Mouse (Mus musculus) C2C12 (cell line): ENCODE measurements at regions not wholly inside any gene's neighbourhood (a gene's known extent, or its start where the extent isn't known, plus 50 kb on each side); places are given as distances from the start of the nearest gene placed in this dataset.

Source experiments
- H3K27me3 ChIP-seq: one replicate; pipeline ENCODE4 v1.6.1; 2011; ENCODE audit not compliant: control insufficient read depth, insufficient read depth, insufficient read length
- H3K36me3 ChIP-seq: one replicate; pipeline ENCODE4 v1.6.1; 2011; ENCODE audit not compliant: control insufficient read depth, insufficient read depth
- H3K4me3 ChIP-seq: one replicate; pipeline ENCODE4 v1.5.1; 2011; ENCODE audit warnings: mild to moderate bottlenecking, control low read depth; ENCODE audit not compliant: poor library complexity, insufficient read depth, severe bottlenecking
- H3K79me2 ChIP-seq: one replicate; pipeline ENCODE4 v1.6.1; 2011; ENCODE audit not compliant: control insufficient read depth, insufficient read depth
- H3K79me3 ChIP-seq: one replicate; pipeline ENCODE4 v1.6.1; 2011; ENCODE audit warnings: low read depth, control low read depth
- H3ac ChIP-seq: one replicate; pipeline ENCODE3; 2011; ENCODE audit warnings: low read depth; ENCODE audit not compliant: control insufficient read depth, insufficient read length
- CEBPB ChIP-seq: IDR thresholded peaks from one replicate; pipeline ENCODE4 v1.6.1; 2011; ENCODE audit warnings: low read depth, mild to moderate bottlenecking, control low read depth, moderate library complexity
- CTCF ChIP-seq: IDR thresholded peaks from one replicate; pipeline ENCODE4 v1.5.1; 2011; ENCODE audit not compliant: control insufficient read depth, insufficient read depth, insufficient read length
- FOSL1 ChIP-seq: IDR thresholded peaks from one replicate; pipeline ENCODE4 v1.8.0; 2011; ENCODE audit warnings: mild to moderate bottlenecking, low read length; ENCODE audit not compliant: poor library complexity, insufficient read depth, severe bottlenecking
- MAX ChIP-seq: IDR thresholded peaks from one replicate; pipeline ENCODE4 v1.6.1; 2011; ENCODE audit warnings: mild to moderate bottlenecking, control low read depth
- MYOD1 ChIP-seq: IDR thresholded peaks from one replicate; pipeline ENCODE4 v1.6.1; 2011; ENCODE audit warnings: low read depth; ENCODE audit not compliant: control insufficient read depth, insufficient read length
- MYOG ChIP-seq: IDR thresholded peaks from one replicate; pipeline ENCODE4 v1.6.1; 2011; ENCODE audit not compliant: control insufficient read depth, insufficient read length; ENCODE audit errors: extremely low read depth
- USF1 ChIP-seq: IDR thresholded peaks from one replicate; pipeline ENCODE4 v1.6.1; 2011; ENCODE audit warnings: low read depth, mild to moderate bottlenecking, control low read depth, moderate library complexity

DNA sequence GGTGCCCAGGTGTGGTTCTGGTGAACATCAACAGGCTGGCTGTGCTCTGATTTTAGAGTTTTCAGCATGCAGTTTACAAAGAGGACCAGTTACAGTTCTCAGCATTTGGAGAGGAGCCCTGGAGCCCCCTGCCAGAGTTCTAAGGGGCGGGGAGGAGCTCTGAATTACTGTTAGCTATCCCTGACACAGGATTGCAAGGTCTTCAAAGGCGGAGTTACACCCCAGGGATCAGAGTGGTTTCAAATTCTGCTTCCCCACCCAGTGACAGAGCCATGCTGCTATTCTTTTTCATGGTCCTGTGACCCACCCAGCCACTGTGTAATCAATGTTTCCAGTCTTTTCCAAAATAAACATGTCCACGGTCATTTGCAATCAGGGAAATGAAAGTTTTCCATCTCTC is 134.1 kb upstream of the Peli2 start:
- H3ac ChIP-seq, result no peak overlapping the region
- no peaks in the 10 kb centered on the region for H3K27me3 ChIP-seq
- H3K36me3 ChIP-seq, result no peaks in the 10 kb centered on the region
- H3K79me2 ChIP-seq, result no peaks in the 10 kb centered on the region
- no peak overlapping the region for H3K4me3 ChIP-seq
- no peaks in the 10 kb centered on the region for H3K79me3 ChIP-seq
- TF ChIP-seq MYOD1 (no peak), USF1 (no peak)

DNA sequence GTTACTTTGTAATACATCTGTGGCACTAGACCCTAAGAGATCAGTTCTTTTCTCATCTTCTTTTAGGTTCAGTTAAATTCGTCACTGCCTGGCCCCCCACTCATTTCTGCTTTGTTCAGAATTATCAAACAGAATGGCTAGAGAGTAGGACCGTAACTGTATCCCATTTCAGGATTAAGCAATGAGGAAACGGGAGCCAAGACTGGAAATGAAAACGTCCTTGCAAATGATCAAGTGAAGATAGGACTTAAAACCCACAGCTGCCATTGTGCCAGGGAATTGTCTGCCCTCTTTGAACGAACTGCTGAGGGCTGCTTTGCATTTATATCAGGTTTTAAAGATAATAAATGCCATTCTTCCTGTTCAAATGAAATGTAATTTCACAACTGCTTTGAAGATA is 133.7 kb upstream of the Peli2 start:
- Histone ChIP-seq H3K27me3 (no peaks in the 10 kb centered on the region), H3ac (no peak overlapping the region), H3K79me3 (no peaks in the 10 kb centered on the region), H3K4me3 (no peak overlapping the region), H3K79me2 (no peaks in the 10 kb centered on the region), H3K36me3 (no peaks in the 10 kb centered on the region)
- TF ChIP-seq CEBPB, result peak; percentile 86
- no peak for TF ChIP-seq MYOG

DNA sequence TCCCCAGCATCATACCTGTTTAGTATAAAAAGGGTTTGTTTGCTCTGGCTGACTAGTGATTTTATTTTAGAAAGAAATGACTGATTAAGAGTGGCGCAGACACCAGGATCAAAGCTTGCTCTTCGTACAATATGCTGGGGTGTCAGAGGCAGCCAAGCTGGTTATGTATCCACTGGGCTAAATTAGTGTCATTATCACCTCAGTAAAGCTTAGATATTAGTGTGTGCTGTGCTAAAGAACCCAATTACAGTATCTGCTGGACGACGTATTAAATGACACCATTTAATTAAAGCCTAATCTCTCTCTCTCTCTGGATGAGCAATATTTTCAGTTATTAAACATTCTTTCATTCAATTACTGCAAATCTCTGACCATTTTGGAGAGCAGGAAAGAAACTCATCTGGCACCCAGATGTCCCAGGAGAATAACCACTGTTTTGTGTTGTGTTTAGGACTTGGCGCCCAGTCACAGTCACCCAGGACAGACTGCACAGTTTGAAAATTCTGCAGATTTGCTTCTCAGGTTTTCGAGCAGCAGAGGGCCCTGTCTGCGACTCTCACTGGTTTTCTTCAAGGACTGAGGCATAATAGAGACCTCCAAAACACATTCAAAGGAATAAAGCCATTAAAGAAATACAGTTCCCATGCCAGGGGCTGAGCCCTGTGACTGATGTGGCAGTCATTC is 133.1 kb upstream of the Peli2 start:
- H3K36me3 ChIP-seq, result no peaks in the 10 kb centered on the region
- TF ChIP-seq FOSL1, result no peak
- TF ChIP-seq MYOD1, result no peak
- TF ChIP-seq CEBPB, result no peak
- no peak for TF ChIP-seq MYOG
- no peak for TF ChIP-seq USF1
- no peak for TF ChIP-seq CTCF
- no peak for TF ChIP-seq MAX

DNA sequence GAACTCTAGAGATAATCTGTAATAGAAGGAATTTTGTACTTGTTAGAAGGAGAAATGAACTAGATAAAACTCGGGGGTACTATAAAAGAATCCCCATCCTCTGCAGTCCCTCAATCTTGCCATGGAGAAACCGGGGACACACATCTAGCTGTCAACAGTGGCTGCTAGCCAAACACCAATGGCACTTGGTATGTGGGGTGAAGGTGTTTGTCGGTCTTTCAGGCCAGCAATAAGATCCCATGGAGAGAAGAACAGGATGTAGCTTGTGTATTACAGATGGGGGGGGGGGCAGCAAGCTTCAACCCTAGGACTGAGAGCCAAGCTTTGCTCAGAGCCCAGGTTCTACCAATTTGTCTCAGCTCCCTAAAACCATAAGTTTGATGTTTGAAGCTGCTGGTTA is 132.5 kb upstream of the Peli2 start:
- Histone ChIP-seq H3K36me3 (no peaks in the 10 kb centered on the region), H3K4me3 (no peak overlapping the region), H3K27me3 (no peaks in the 10 kb centered on the region), H3K79me2 (no peaks in the 10 kb centered on the region), H3K79me3 (no peaks in the 10 kb centered on the region), H3ac (no peak overlapping the region)
- no peak for TF ChIP-seq USF1
- TF ChIP-seq CEBPB, result no peak
- no peak for TF ChIP-seq CTCF
- no peak for TF ChIP-seq FOSL1
- TF ChIP-seq MYOD1, result no peak
- TF ChIP-seq MYOG, result no peak
- no peak for TF ChIP-seq MAX

More for the DNA sequence above, 133.1 kb upstream of the Peli2 start:
- Histone ChIP-seq H3K4me3 (no peak overlapping the region), H3K79me2 (no peaks in the 10 kb centered on the region), H3K27me3 (no peaks in the 10 kb centered on the region), H3ac (no peak overlapping the region), H3K79me3 (no peaks in the 10 kb centered on the region)

DNA sequence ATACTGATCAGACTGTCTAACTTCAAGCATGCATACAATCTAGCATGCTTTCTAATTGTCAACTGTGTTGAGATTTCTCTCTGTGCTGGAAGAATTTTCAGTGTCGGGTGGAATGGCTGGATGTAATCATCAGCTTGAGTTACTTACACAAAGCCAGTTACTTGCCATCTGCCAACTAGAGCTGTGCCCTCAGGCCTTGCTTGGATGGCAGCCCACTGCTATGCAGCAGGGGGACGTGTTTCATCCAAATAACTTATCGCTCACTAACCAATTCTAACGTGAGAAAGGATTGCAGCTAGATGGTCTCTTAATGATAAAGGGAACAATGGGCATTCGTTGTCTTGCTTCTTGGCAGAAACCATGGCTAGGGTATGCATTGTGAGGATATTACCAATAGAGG is 131.3 kb upstream of the Peli2 start:
- no peak overlapping the region for H3K4me3 ChIP-seq

DNA sequence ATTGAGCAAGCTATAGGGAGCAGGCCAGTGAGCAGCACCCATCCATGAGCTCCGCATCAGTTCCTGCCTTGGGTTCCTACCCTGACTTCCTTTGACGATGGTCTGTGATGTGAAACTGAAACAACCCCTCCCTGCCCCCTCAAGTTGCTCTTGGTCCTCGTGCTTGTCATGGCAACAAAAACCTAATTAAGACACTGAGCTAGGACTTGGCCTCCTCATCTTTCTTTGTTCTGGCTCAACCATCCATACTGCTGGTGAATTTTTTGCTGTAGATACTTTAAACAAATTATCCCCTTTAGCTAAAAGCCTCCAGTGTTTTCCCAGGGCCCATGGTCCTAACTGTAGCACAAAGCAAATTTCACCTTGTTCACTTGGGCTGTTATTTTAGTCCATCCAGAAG is 129.9 kb upstream of the Peli2 start:
- Histone ChIP-seq H3K79me3 (no peaks in the 10 kb centered on the region), H3K4me3 (no peak overlapping the region), H3K27me3 (no peaks in the 10 kb centered on the region), H3K36me3 (no peaks in the 10 kb centered on the region), H3ac (no peak overlapping the region), H3K79me2 (no peaks in the 10 kb centered on the region)
- TF ChIP-seq FOSL1 (no peak), USF1 (no peak), MYOD1 (no peak), MAX (no peak), MYOG (no peak), CTCF (no peak), CEBPB (no peak)

More for the DNA sequence above, 131.3 kb upstream of the Peli2 start:
- H3ac ChIP-seq, result no peak overlapping the region
- H3K36me3 ChIP-seq, result no peaks in the 10 kb centered on the region
- H3K79me3 ChIP-seq, result no peaks in the 10 kb centered on the region
- TF ChIP-seq FOSL1, result no peak
- no peak for TF ChIP-seq USF1
- no peak for TF ChIP-seq MAX
- TF ChIP-seq CEBPB, result no peak
- TF ChIP-seq CTCF, result no peak
- no peak for TF ChIP-seq MYOG
- TF ChIP-seq MYOD1, result no peak
- H3K27me3 ChIP-seq, result no peaks in the 10 kb centered on the region
- H3K79me2 ChIP-seq, result no peaks in the 10 kb centered on the region
